In genomic region chr12:16589966-16590365, GRCm38 (mm10) we compare ENCODE assay signal across 8 mouse cellular contexts. TPM values are rescaled to one million over a fixed set of nuclear protein-coding genes. Genes with fewer than 3 reads are reported as not detected.
DNase-seq lines count a peak whose midpoint lies in the region; ATAC-seq lines count a peak whose summit lies in the region.

No protein-coding gene starts in this region.

- peaks cover 67% of the 10 kb centered on the region for H3K4me1 ChIP-seq in forebrain, embryonic 12.5 days
- H3K4me1 ChIP-seq in midbrain, embryonic 15.5 days: peaks cover 67% of the 10 kb centered on the region

- peak overlapping the region; percentile 70 for H3K4me3 ChIP-seq in forebrain, embryonic 12.5 days (replicated peaks)
- H3K4me3 ChIP-seq in midbrain, embryonic 15.5 days: no peak overlapping the region; the same call in 1 of the 2 replicates

- no peaks in the 10 kb centered on the region; the same call in 1 of the 2 replicates for H3K27me3 ChIP-seq in forebrain, embryonic 12.5 days
- H3K27me3 ChIP-seq in midbrain, embryonic 15.5 days (replicated peaks): no peaks in the 10 kb centered on the region

- peak overlapping the region; percentile 74 for H3K4me2 ChIP-seq in forebrain, embryonic 12.5 days
- peak overlapping the region; percentile 85; the same call in 1 of the 2 replicates for H3K4me2 ChIP-seq in midbrain, embryonic 15.5 days

- H3K9ac ChIP-seq in forebrain, embryonic 12.5 days: no peak overlapping the region
- no peak overlapping the region for H3K9ac ChIP-seq in midbrain, embryonic 15.5 days

- no peak for ATAC-seq in forebrain, embryonic 12.5 days (ENCODE audit: low FRiP score)
- ATAC-seq in midbrain, embryonic 15.5 days (replicated peaks): no peak; the same call in 1 of the 2 replicates

- WGBS in forebrain, embryonic 12.5 days: 29% methylated on average over 4 of the region's 4 CpGs
- 21% methylated on average over 4 of the region's 4 CpGs for WGBS in midbrain, embryonic 15.5 days

- H3K27ac ChIP-seq in forebrain, embryonic 12.5 days: no peak overlapping the region
- H3K27ac ChIP-seq in midbrain, embryonic 15.5 days: 0 out of 2 replicates have a peak overlapping the region, but pooled peaks have one; percentile 89

- DNase-seq in heart, adult 11 months: peak; percentile 91
- DNase-seq in heart, postnatal 4 days: no peak
- peak; percentile 20 to 45 for DNase-seq in kidney, postnatal 4 days
- DNase-seq in gastrocnemius, adult 8-10 months (ENCODE audit: low spot score in 2 of 2): no peak
- no peak for DNase-seq in right cerebral cortex, adult 2 months (ENCODE audit: low spot score in 2 of 2)
- DNase-seq in embryo, embryonic 10 days (ENCODE audit: low spot score): no peak

- H3K36me3 ChIP-seq in forebrain, embryonic 12.5 days (replicated peaks): no peaks in the 10 kb centered on the region
- no peaks in the 10 kb centered on the region for H3K36me3 ChIP-seq in midbrain, embryonic 15.5 days (replicated peaks)

- no peaks in the 10 kb centered on the region for H3K9me3 ChIP-seq in forebrain, embryonic 12.5 days
- H3K9me3 ChIP-seq in midbrain, embryonic 15.5 days: no peaks in the 10 kb centered on the region

RNA-seq across cellular contexts. Expression of gene Lpin1, which starts 20.8 kb away (rescaled TPM):
- 10 to 100 TPM; 24.5 to 25.4 TPM for total RNA-seq in heart, postnatal 4 days (2021)
- 10.4 and 11.1 TPM in 2 replicates for polyA plus RNA-seq in forebrain, embryonic 12.5 days (2016; fragmentation: Nextera tagmentation; extraction: Ambion mirVana)
- polyA plus RNA-seq in midbrain, embryonic 15.5 days (2015; fragmentation: Nextera tagmentation; extraction: Ambion mirVana): 22.2 and 22.6 TPM in 2 replicates
- total RNA-seq in gastrocnemius, adult 8-10 months (2022): 100 to 1,000 TPM; 227 to 339 (median 265) TPM

Comparison
In these comparisons a context has a peak if more than half of its experiments do, and no peak if none do; other contexts are left out.
1. DNase-seq: peak in heart, adult 11 months (single experiment) and kidney, postnatal 4 days (2 of 2); none in heart, postnatal 4 days (single experiment), gastrocnemius, adult 8-10 months (0 of 2), right cerebral cortex, adult 2 months (0 of 2) and embryo, embryonic 10 days (single experiment).
2. RNA of gene Lpin1, which starts 20.8 kb away (total RNA-seq): 227 to 339 TPM in gastrocnemius, adult 8-10 months; 24.5 to 25.4 TPM in heart, postnatal 4 days; every median in the first group is over 4 times any median in the second.